Mouse (Mus musculus) spleen, postnatal 4 days (tissue): Measurements from ENCODE around the gene Olfr980.
"Not testable (repeated sequence)": the region's sequence is repeated elsewhere in the genome, so short reads cannot be mapped to it uniquely, and the experiment has no call there.

Experiments
- DNase-seq, 2 experiments: peaks; one replicate each; pipeline ENCODE4 v3.0.0; 2022; ENCODE audit warnings: low spot score in 2 of 2

Olfr980 gene

GRCm38 (mm10) chr9:40009482-40009881, at the start of gene Olfr980:
Gene Olfr980 (minus strand): TSS chr9:40009582.
- no peak for DNase-seq

GRCm38 (mm10) chr9:40050138-40050537, 40.8 kb upstream of the Olfr980 start:
- no peak for DNase-seq

GRCm38 (mm10) chr9:40021164-40021563, 11.8 kb upstream of the Olfr980 start, which contains the start of gene Olfr981:
Gene Olfr981 (plus strand): TSS chr9:40021464.
- DNase-seq = no peak

- DNase-seq = no peak
Observed at GRCm38 (mm10) chr9:40003365-40003764, 6.0 kb downstream of the Olfr980 start, which contains the start of gene Olfr979. Gene Olfr979 (minus strand): TSS chr9:40003465.

- no peak for DNase-seq
Observed at GRCm38 (mm10) chr9:39991813-39992212, 17.6 kb downstream of the Olfr980 start, which contains the start of gene Olfr978. Gene Olfr978 (plus strand): TSS chr9:39992113.

- not testable (repeated sequence) for DNase-seq
Observed at GRCm38 (mm10) chr9:39976581-39977145, 32.7 kb downstream of the Olfr980 start.

GRCm38 (mm10) chr9:39961033-39961432, 48.3 kb downstream of the Olfr980 start, which contains the start of gene Olfr976:
Gene Olfr976 (minus strand): TSS chr9:39961133.
- not testable (repeated sequence) for DNase-seq
